Mouse (Mus musculus) erythroblast, embryonic 14.5 days (primary cell): ENCODE measurements around the gene Bud13.

Source experiments
- GATA1 ChIP-seq: IDR thresholded peaks from 2 replicates; pipeline ENCODE4 v1.6.1; 2012; ENCODE audit warnings: low read length, inconsistent platforms, mixed read lengths
- TAL1 ChIP-seq: IDR thresholded peaks from 3 replicates; pipeline ENCODE4 v1.6.1; 2012; ENCODE audit warnings: low read length, inconsistent platforms, mixed read lengths

- TF ChIP-seq TAL1: no peak
- no peak for TF ChIP-seq GATA1
These were observed 54.5 kb downstream of the Bud13 start for GRCm38 (mm10) chr9:46337331-46337730.
